Mouse (Mus musculus) olfactory bulb, adult 2 months (tissue): ENCODE measurements around the gene Ap4b1. TPM values are rescaled to one million over a fixed set of nuclear protein-coding genes. Genes with fewer than 3 reads are reported as not detected.

Experiments
- H3K27ac ChIP-seq: fragments of 200-500 bp; 2 replicates; pipeline ENCODE4 v1.5.1; 2012; ENCODE audit warnings: low read depth, low read length; ENCODE audit not compliant: insufficient read depth
- H3K4me1 ChIP-seq: fragments of 200-500 bp; 2 replicates; pipeline ENCODE4 v1.6.1; 2012; ENCODE audit warnings: low read length; ENCODE audit not compliant: control insufficient read depth, insufficient read depth
- H3K4me3 ChIP-seq: fragments of 200-500 bp; 2 replicates; pipeline ENCODE4 v1.5.1; 2012; ENCODE audit warnings: mild to moderate bottlenecking, low read depth, low read length, moderate library complexity; ENCODE audit not compliant: insufficient read depth
- CTCF ChIP-seq: fragments of 200-500 bp; IDR thresholded peaks from 2 replicates; pipeline ENCODE4 v1.5.1; 2012; ENCODE audit warnings: low read depth, mild to moderate bottlenecking, low read length, moderate library complexity; ENCODE audit not compliant: insufficient read depth
- POLR2A ChIP-seq: fragments of 200-500 bp; IDR thresholded peaks from 2 replicates; pipeline ENCODE4 v1.6.1; 2012; ENCODE audit warnings: mild to moderate bottlenecking, low read depth, low read length, moderate library complexity; ENCODE audit not compliant: insufficient read depth
- WGBS: fragments of 180-500 bp; shearing (Covaris S2); methylation state at CpG from one replicate; pipeline ENCODE4 v1.1.7; 2018; 5-methylcytosine and 5-hydroxymethylcytosine counted together
- polyA plus RNA-seq: library from polyadenylated mRNA; stranded (reverse); fragments of >200 nt; gene quantifications from 2 replicates; pipeline ENCODE4 v1.2.4, GENCODE M21; 2012; ENCODE audit warnings: low replicate concordance; ENCODE audit not compliant: missing spikeins, insufficient read depth, insufficient read length

Gene Ap4b1
- not detected in 2 replicates for polyA plus RNA-seq

- peak within 1 kb of the TSS; percentile 85 for H3K4me3 ChIP-seq
- no peak for TF ChIP-seq CTCF
- TF ChIP-seq POLR2A: peak; percentile 40; the same call in 1 of the 2 replicates
- peak within 1 kb of the TSS; percentile 57 for H3K27ac ChIP-seq
- 1% methylated on average over 66 of the region's 70 CpGs for WGBS
- no peaks in the 10 kb centered on the region; the same call in 1 of the 2 replicates for H3K4me1 ChIP-seq
These were observed at the start of gene Ap4b1, which contains the start of the genes Dclre1b and Gm43064 for GRCm38 (mm10) chr3:103808891-103809798. Ap4b1 (plus strand) TSS chr3:103809520. Dclre1b (minus strand) TSS chr3:103809444. Gm43064 (plus strand) TSS chr3:103809573.

GRCm38 (mm10) chr3:103766789-103767188, 42.5 kb upstream of the Ap4b1 start:
- Histone ChIP-seq H3K27ac (no peak overlapping the region), H3K4me3 (no peak overlapping the region), H3K4me1 (peaks cover 3% of the 10 kb centered on the region; the same call in 1 of the 2 replicates)
- no peak for TF ChIP-seq POLR2A
- no peak for TF ChIP-seq CTCF
- 40% methylated on average over 3 of the region's 3 CpGs for WGBS

- TF ChIP-seq CTCF: no peak
- TF ChIP-seq POLR2A: no peak
- H3K4me3 ChIP-seq: no peak overlapping the region
- no peak overlapping the region for H3K27ac ChIP-seq
- peaks cover 8% of the 10 kb centered on the region for H3K4me1 ChIP-seq
- 53% methylated on average over 9 of the region's 9 CpGs for WGBS
These were observed 37.7 kb upstream of the Ap4b1 start for GRCm38 (mm10) chr3:103771531-103772130.

- TF ChIP-seq POLR2A (no peak), CTCF (no peak)
- peak overlapping the region; percentile 40; the same call in 1 of the 2 replicates for H3K27ac ChIP-seq
- WGBS: 36% methylated on average over 4 of the region's 4 CpGs
- peaks cover 12% of the 10 kb centered on the region for H3K4me1 ChIP-seq
- H3K4me3 ChIP-seq: no peak overlapping the region
These were observed 36.5 kb upstream of the Ap4b1 start for GRCm38 (mm10) chr3:103772846-103773245.

- WGBS: 71% methylated on average over 3 of the region's 3 CpGs
- no peak for TF ChIP-seq POLR2A
- no peak for TF ChIP-seq CTCF
These were observed 35.8 kb upstream of the Ap4b1 start for GRCm38 (mm10) chr3:103773508-103773907.

GRCm38 (mm10) chr3:103774009-103774408, 35.3 kb upstream of the Ap4b1 start:
- Histone ChIP-seq H3K4me3 (no peak overlapping the region), H3K4me1 (peaks cover 15% of the 10 kb centered on the region), H3K27ac (no peak overlapping the region; the same call in 1 of the 2 replicates)
- WGBS: 63% methylated on average over 15 of the region's 15 CpGs
- TF ChIP-seq CTCF (no peak), POLR2A (no peak)

More at GRCm38 (mm10) chr3:103773508-103773907, 35.8 kb upstream of the Ap4b1 start:
- Histone ChIP-seq H3K27ac (no peak overlapping the region), H3K4me1 (peaks cover 15% of the 10 kb centered on the region), H3K4me3 (no peak overlapping the region)

- no peak for TF ChIP-seq POLR2A
- TF ChIP-seq CTCF: no peak
These were observed 31.4 kb upstream of the Ap4b1 start for GRCm38 (mm10) chr3:103777940-103778339.

GRCm38 (mm10) chr3:103778660-103779059, 30.7 kb upstream of the Ap4b1 start:
- Histone ChIP-seq H3K4me1 (peaks cover 17% of the 10 kb centered on the region), H3K4me3 (no peak overlapping the region), H3K27ac (no peak overlapping the region)
- TF ChIP-seq CTCF (no peak), POLR2A (no peak)
- 78% methylated on average over 6 of the region's 6 CpGs for WGBS

More at GRCm38 (mm10) chr3:103777940-103778339, 31.4 kb upstream of the Ap4b1 start:
- H3K4me1 ChIP-seq: peaks cover 19% of the 10 kb centered on the region
- H3K4me3 ChIP-seq: no peak overlapping the region
- 82% methylated on average over 11 of the region's 11 CpGs for WGBS
- H3K27ac ChIP-seq: no peak overlapping the region

GRCm38 (mm10) chr3:103779183-103779582, 30.1 kb upstream of the Ap4b1 start:
- peaks cover 13% of the 10 kb centered on the region for H3K4me1 ChIP-seq
- H3K4me3 ChIP-seq: no peak overlapping the region
- 41% methylated on average over 7 of the region's 7 CpGs for WGBS
- no peak for TF ChIP-seq POLR2A
- TF ChIP-seq CTCF: no peak
- H3K27ac ChIP-seq: no peak overlapping the region
